Mouse (Mus musculus): ENCODE results near the gene Rnf10. TPM values are rescaled to one million over a fixed set of nuclear protein-coding genes. Genes with fewer than 3 reads are reported as not detected.
A peak's percentile ranks its signal among the peaks of the same experiment; 100 is the strongest.

Gene Rnf10
- polyA plus RNA-seq, 1 experiment from 2014 or later, result 120 TPM

DNA sequence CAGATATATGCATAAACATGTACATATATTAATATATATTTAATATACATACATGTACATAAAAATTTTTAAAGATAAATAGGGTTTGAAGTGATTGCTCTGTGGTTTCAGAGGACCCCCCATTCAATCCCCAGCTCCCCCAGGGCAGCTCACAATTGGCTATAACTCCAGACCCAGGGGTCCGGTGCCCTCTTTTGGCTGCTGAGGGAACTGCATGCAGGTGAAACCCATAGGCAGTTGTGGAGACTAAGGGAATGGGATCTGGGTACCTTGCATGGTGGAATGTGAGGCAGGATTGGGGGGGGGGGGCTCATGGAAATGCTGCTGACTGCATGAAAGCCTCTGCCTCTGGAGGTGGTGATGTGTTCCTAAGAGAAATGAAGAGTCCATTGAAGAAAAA, 62.3 kb downstream of the Rnf10 start:
- DNase-seq (ENCODE audit: low spot score) (no peak), ATAC-seq (replicated peaks; ENCODE audit: low FRiP score, low read depth) (no peak)
- Histone ChIP-seq H3K27ac (no peak overlapping the region), H3K4me3 (replicated peaks; ENCODE audit: low read depth, low read length) (no peak overlapping the region), H3K36me3 (ENCODE audit: insufficient read depth, low read length) (no peaks in the 10 kb centered on the region), H3K4me1 (replicated peaks; ENCODE audit: insufficient read depth, low read length) (no peaks in the 10 kb centered on the region), H3K27me3 (ENCODE audit: insufficient read depth, low read length) (no peaks in the 10 kb centered on the region), H3K9me3 (replicated peaks; ENCODE audit: low read length) (no peaks in the 10 kb centered on the region), H3K4me2 (ENCODE audit: low read length) (no peak overlapping the region), H3K9ac (ENCODE audit: low read depth, low read length) (no peak overlapping the region)
- WGBS, result 14% methylated on average over 1 of the region's 1 CpGs
- TF ChIP-seq CTCF (IDR thresholded peaks at IDR 0.05; ENCODE audit: low read depth), result peak; percentile 67

DNA sequence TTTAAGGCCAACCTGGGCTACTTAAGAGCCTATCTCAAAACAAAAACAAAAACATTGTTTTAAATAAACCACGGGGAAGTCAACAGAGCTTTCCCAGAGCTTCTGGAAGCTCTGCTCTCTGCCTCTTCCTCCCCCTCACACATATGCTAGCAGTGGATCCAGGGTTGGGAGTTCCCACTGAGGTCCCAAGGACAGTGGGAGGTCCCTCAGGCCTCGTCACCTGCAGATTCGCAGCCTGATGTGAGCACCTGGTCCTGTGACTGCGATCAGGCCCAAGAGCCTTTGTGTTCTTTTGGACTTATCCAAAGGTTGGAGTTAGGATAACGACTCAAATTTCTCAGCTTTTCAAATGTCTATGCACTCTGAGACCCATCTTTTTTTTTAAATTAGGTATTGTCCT, 64.1 kb downstream of the Rnf10 start:
- H3K36me3 ChIP-seq (ENCODE audit: insufficient read depth, low read length), result no peaks in the 10 kb centered on the region
- no peak for TF ChIP-seq CTCF (IDR thresholded peaks at IDR 0.05; ENCODE audit: low read depth)
- 0 out of 2 replicates have a peak, but pooled peaks cover 3% of the 10 kb centered on the region for H3K4me1 ChIP-seq (replicated peaks; ENCODE audit: insufficient read depth, low read length)
- no peak overlapping the region for H3K27ac ChIP-seq
- no peak overlapping the region for H3K9ac ChIP-seq (ENCODE audit: low read depth, low read length)
- no peaks in the 10 kb centered on the region; the same call in 1 of the 2 replicates for H3K27me3 ChIP-seq (ENCODE audit: insufficient read depth, low read length)
- DNase-seq (ENCODE audit: low spot score) (no peak), ATAC-seq (replicated peaks; ENCODE audit: low FRiP score, low read depth) (no peak)
- H3K9me3 ChIP-seq (replicated peaks; ENCODE audit: low read length), result no peaks in the 10 kb centered on the region
- H3K4me3 ChIP-seq (replicated peaks; ENCODE audit: low read depth, low read length), result no peak overlapping the region
- 67% methylated on average over 5 of the region's 5 CpGs for WGBS
- H3K4me2 ChIP-seq (ENCODE audit: low read length), result no peak overlapping the region

DNA sequence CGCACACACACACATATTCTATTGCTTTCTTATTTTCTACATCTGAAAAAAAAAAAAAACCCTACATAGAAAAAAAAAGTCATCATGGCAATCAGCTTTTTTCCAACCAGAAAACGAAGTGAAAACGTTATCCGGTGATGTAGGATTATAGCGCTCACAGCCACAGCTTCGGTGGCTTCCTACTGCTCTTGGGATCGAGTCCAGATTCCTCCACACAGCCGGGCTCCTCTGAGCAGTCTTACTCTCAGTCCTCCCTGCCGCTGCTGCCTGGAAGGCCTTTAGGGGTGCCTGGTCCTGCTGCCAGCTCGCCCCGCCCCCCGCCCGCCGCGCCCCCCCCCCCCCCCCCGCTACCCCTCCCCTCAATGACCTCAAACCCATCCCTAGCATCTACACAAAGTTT, 64.8 kb downstream of the Rnf10 start:
- H3K4me2 ChIP-seq (ENCODE audit: low read length), result no peak overlapping the region
- 18% methylated on average over 9 of the region's 16 CpGs for WGBS
- DNase-seq (ENCODE audit: low spot score) (no peak), ATAC-seq (replicated peaks; ENCODE audit: low FRiP score, low read depth) (no peak)
- 0 out of 2 replicates have a peak, but pooled peaks cover 3% of the 10 kb centered on the region for H3K4me1 ChIP-seq (replicated peaks; ENCODE audit: insufficient read depth, low read length)
- H3K36me3 ChIP-seq (ENCODE audit: insufficient read depth, low read length), result no peaks in the 10 kb centered on the region
- TF ChIP-seq CTCF (IDR thresholded peaks at IDR 0.05; ENCODE audit: low read depth), result no peak
- H3K27me3 ChIP-seq (ENCODE audit: insufficient read depth, low read length), result no peaks in the 10 kb centered on the region; the same call in 1 of the 2 replicates
- no peak overlapping the region for H3K27ac ChIP-seq
- no peak overlapping the region for H3K9ac ChIP-seq (ENCODE audit: low read depth, low read length)
- no peaks in the 10 kb centered on the region for H3K9me3 ChIP-seq (replicated peaks; ENCODE audit: low read length)
- no peak overlapping the region for H3K4me3 ChIP-seq (replicated peaks; ENCODE audit: low read depth, low read length)

DNA sequence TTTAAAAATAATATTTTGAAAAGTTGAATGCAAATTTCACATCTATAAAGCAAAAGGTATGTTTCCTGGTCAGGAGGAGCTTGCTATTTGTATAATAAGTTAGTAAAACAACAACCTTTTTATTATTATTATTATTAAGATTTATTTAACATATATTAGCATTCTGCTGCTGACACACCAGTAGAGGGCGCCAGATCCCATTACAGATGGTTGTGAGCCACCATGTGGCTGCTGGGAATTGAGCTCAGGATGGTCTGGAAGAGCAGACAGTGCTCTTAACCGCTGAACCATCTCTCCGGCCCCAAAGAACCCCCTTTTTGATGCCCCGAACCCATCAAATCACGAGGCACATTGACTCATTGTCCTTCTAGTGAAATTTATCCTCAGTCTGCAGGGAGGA, 65.5 kb downstream of the Rnf10 start:
- Histone ChIP-seq H3K4me1 (replicated peaks; ENCODE audit: insufficient read depth, low read length) (0 out of 2 replicates have a peak, but pooled peaks cover 3% of the 10 kb centered on the region), H3K27me3 (ENCODE audit: insufficient read depth, low read length) (no peaks in the 10 kb centered on the region; the same call in 1 of the 2 replicates), H3K27ac (no peak overlapping the region), H3K36me3 (ENCODE audit: insufficient read depth, low read length) (no peaks in the 10 kb centered on the region), H3K9ac (ENCODE audit: low read depth, low read length) (no peak overlapping the region), H3K4me3 (replicated peaks; ENCODE audit: low read depth, low read length) (no peak overlapping the region), H3K9me3 (replicated peaks; ENCODE audit: low read length) (no peaks in the 10 kb centered on the region), H3K4me2 (ENCODE audit: low read length) (no peak overlapping the region)
- ATAC-seq (replicated peaks; ENCODE audit: low FRiP score, low read depth) (no peak), DNase-seq (ENCODE audit: low spot score) (no peak)
- WGBS, result 61% methylated on average over 5 of the region's 5 CpGs
- TF ChIP-seq CTCF (IDR thresholded peaks at IDR 0.05; ENCODE audit: low read depth), result 0 out of 2 replicates have a peak, but pooled peaks have one; percentile 18

DNA sequence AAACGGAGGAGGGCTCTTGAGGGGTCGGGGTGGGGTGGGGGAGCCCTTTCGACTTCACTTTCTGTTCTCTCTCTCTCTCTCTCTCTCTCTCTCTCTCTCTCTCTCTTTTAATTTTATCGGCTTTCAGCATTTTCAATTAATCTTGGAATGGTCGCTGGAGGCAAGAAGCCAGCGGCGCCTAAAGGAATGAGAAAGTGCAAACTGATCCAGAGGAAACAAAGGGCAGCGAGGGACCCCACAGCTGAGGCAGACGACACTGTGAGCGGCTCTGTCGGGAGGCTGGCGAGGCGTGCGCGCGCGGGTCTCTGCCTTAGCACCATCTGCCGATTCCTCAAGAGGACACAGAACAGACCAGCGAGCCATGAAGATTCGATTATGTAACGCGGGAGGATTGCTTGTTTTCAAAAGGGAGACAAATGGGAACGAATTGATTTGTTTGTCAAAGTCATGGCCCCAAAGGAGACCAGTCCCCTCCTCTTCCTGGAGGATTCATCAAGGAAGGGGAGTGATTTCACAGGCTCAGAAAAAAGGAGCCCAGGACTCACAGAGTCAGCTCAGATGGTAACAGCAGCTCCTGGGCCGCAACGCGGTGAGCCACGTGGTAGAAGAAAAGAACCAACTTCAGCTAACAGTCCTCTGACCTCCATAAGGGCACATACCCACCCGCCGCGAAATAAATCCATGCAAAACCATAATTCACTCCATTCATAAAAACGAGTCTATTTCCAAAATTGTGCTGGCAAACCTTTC, 68.0 kb downstream of the Rnf10 start:
- no peaks in the 10 kb centered on the region for H3K9me3 ChIP-seq (replicated peaks; ENCODE audit: low read length)
- no peaks in the 10 kb centered on the region; the same call in 1 of the 2 replicates for H3K27me3 ChIP-seq (ENCODE audit: insufficient read depth, low read length)
- no peak; the same call in 1 of the 2 replicates for ATAC-seq (replicated peaks; ENCODE audit: low FRiP score, low read depth)
- H3K9ac ChIP-seq (ENCODE audit: low read depth, low read length), result peak overlapping the region; percentile 41
- no peak overlapping the region for H3K27ac ChIP-seq
- DNase-seq (ENCODE audit: low spot score), result peak; percentile 58
- H3K4me3 ChIP-seq (replicated peaks; ENCODE audit: low read depth, low read length), result peak overlapping the region; percentile 31
- 0 out of 2 replicates have a peak, but pooled peaks cover 3% of the 10 kb centered on the region for H3K4me1 ChIP-seq (replicated peaks; ENCODE audit: insufficient read depth, low read length)
- 3% methylated on average over 31 of the region's 31 CpGs for WGBS
- no peaks in the 10 kb centered on the region for H3K36me3 ChIP-seq (ENCODE audit: insufficient read depth, low read length)
- H3K4me2 ChIP-seq (ENCODE audit: low read length), result peak overlapping the region; percentile 64
- no peak for TF ChIP-seq CTCF (IDR thresholded peaks at IDR 0.05; ENCODE audit: low read depth)

DNA sequence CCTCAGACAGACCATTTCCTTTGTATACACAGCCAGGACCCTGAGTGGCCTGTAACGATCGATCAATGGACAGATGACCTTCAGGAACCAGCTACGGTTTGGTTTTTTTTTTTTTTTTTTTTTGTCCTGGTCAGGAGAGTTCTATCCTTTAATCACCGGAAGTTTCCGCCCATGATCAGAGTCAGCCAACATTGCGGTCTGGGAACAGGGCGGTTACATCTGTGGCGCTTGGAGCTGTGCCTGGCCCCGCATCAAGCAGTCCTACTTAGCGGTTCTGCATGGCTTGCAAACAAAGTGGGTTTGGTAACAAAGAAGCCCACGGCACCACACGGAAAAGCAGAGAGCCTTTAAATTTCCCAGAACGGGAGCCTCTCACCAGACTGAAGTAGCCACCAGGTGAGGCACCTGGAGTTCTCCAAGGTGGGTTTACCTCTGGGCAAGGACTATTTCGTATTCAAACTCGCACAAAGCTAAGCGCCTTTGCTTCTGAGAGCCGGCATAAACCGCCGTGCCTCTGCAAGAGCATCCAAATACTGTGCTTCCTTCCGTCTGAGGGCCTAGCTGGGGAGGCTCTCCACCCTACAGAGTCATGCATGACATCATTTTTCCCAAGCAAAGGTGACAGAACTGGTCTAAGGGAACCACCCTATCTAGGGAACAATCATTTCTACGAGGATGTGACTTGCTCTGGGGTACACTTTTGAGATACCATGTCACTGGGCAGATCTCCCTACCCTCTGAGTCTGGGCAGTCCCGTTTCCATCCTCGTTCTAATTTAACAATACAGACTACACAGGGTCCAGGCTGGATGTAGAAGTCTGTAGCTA, 68.8 kb downstream of the Rnf10 start:
- H3K4me2 ChIP-seq (ENCODE audit: low read length), result peak overlapping the region; percentile 64
- peak overlapping the region; percentile 31 for H3K4me3 ChIP-seq (replicated peaks; ENCODE audit: low read depth, low read length)
- H3K27me3 ChIP-seq (ENCODE audit: insufficient read depth, low read length), result no peaks in the 10 kb centered on the region; the same call in 1 of the 2 replicates
- WGBS, result 12% methylated on average over 23 of the region's 23 CpGs
- peak; percentile 55 for DNase-seq (ENCODE audit: low spot score)
- no peak overlapping the region for H3K9ac ChIP-seq (ENCODE audit: low read depth, low read length)
- ATAC-seq (replicated peaks; ENCODE audit: low FRiP score, low read depth), result peak; percentile 40; the same call in 1 of the 2 replicates
- H3K36me3 ChIP-seq (ENCODE audit: insufficient read depth, low read length), result no peaks in the 10 kb centered on the region
- H3K9me3 ChIP-seq (replicated peaks; ENCODE audit: low read length), result no peaks in the 10 kb centered on the region
- TF ChIP-seq CTCF (IDR thresholded peaks at IDR 0.05; ENCODE audit: low read depth), result no peak
- H3K4me1 ChIP-seq (replicated peaks; ENCODE audit: insufficient read depth, low read length), result 0 out of 2 replicates have a peak, but pooled peaks cover 3% of the 10 kb centered on the region
- no peak overlapping the region for H3K27ac ChIP-seq

Measured in kidney, postnatal 0 days (tissue).